Mouse (Mus musculus): ENCODE data around the gene Tgm1.

Gene Tgm1

DNA sequence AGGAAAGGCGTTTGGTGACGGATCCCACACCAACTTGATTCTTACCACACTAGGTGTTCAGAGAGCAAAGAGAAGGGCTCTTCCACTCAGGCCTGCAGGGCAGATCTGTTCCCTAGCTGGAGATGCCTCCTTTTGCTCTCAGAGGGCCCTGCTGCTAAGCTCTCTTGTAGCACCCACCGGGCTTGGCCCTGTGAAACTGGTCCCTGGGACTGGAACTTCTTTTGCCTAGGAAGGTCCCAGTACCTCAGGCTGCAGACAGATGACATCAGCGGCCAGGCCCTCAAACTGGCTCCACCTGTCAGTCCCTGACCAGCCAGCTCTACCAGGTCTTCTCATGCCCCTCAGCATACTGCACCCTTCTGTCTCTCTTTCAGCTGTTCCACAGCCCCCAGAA is at the start of gene Tgm1:
TSS of gene Tgm1 (minus strand) at position 198 of the 394 bp plus-strand sequence.
- DNase-seq, result no peak

DNA sequence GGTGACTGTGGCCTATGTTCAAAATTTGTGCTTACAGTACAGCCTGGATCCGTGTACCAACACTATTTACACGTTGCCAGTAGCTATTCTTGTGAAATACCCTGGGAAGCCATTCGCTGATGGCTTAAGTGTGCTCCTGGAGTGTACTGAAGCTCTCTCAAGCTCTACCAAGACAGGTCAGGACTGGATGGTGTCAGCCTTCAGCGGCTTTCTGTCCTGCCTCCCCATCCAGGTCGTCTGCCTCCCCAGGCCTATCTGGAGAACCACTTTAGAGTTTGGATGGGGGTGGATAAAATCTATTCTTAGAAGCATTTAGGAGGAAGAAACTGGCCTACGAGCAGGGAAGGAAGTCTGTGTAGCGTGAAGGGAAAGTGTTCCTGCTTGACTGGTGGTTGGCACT is 49.4 kb upstream of the Tgm1 start:
- peak; percentile 77 for DNase-seq

DNA sequence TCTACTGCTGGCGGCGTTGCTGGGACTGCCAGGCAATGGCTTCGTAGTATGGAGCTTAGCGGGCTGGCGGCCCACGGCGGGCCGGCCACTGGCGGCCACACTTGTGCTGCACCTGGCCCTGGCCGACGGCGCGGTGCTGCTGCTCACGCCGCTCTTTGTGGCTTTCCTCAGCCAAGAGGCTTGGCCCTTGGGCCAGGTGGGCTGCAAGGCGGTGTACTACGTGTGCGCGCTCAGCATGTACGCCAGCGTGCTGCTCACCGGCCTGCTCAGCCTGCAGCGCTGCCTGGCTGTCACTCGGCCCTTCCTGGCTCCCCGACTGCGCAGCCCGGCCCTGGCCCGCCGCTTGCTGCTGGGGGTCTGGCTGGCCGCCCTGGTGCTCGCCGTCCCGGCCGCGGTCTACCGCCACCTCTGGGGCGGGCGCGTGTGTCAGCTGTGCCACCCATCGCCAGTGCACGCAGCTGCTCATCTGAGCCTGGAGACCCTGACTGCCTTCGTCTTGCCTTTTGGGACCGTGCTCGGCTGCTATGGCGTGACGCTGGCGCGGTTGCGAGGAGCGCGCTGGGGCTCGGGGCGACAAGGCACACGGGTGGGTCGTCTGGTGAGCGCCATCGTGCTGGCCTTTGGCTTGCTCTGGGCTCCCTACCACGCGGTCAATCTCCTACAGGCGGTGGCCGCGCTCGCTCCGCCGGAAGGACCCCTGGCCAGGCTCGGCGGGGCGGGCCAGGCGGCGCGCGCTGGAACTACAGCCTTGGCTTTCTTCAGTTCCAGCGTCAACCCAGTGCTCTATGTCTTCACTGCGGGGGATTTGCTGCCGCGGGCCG is 48.5 kb upstream of the Tgm1 start:
- DNase-seq, result no peak

DNA sequence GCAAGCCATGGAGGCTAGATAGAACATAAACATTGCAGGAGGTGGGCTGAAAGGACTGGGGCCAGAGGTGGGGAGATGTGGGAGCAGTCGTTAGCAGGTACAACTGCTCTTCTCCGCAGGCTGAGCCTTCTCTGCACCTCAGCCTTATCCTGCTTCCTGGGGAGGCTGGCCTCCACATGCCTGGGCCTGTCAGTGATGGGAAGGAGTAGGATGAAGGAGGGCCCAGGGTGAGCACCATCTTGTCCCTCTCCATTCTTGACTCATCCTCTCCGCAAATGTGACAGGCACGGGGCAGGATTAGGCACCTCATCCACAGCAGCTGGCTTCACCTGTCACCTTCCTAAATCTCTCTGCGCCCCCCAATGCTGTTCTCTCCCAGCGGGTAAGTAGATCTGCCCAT is 47.4 kb upstream of the Tgm1 start, which contains the start of gene Ltb4r2:
TSS of gene Ltb4r2 (plus strand) at position 266 of the 400 bp plus-strand sequence.
- no peak for DNase-seq

- peak; percentile 95 for DNase-seq
Observed at GRCm38 (mm10) chr14:55760156-55760555, 46.4 kb upstream of the Tgm1 start.

DNA sequence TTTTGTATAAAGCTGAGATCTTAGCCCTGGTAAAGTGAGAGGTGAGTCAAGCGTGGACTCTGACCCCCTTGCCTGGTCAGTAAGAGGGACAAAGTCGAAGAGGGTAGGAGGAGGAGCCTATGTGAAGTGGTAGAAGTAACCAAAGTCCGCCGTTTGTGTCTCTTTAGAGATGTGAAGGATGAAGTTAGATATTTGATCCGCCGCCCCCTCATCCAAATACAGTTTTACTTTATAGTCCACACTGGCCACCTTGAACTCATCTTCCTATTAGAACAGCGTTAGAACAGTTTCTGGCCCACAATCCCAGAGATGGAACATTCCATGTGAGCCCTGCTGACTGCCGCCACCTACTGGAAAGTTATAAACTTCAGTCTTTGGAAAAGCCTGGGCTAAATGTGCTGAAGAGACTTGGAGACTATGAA is 44.6 kb upstream of the Tgm1 start, which contains the start of gene Cideb:
TSS of gene Cideb (minus strand) at position 96 of the 422 bp plus-strand sequence.
- DNase-seq, result peak; percentile 75

GRCm38 (mm10) chr14:55757566-55757965 is 43.8 kb upstream of the Tgm1 start:
- no peak for DNase-seq

DNA sequence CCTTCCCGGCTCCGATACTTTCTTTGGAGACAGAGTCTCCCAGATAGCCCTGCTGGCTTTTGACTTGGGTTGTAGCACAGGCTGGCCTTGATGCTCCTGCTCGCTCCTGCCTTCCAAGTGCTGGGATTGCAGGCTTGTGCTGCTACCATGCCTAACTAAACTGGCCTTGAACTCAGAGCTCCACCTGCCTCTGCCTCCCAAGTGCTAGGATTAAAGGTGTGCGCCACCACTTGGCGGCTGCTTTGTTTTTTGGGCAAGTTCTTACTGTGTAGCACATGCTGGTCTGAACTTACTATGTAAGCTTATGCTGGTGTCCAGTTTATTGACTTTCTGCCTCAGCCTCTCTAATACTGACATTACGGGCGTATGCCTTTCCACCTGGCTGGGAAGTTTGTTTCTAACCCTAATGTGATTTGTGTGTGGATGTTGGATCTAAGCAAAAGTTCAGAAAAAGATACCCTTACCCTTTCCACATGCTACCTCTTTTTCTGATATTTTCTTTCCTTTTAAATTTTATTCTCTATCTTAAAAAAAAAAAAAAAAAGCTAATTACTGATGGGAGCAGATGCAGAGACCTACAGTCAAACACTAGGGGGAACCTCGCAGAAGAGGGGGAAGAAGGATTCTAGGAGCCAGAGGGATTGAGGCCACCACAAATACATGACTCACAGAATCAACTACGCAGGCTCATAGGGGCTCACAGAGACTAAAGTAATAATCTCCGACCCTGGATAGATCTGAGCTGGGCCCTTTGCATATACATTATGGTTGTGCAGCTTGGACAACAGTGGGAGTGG is 33.5 kb upstream of the Tgm1 start:
- no peak for DNase-seq

- DNase-seq, result no peak
Observed at GRCm38 (mm10) chr14:55745861-55746237, 32.1 kb upstream of the Tgm1 start.

DNA sequence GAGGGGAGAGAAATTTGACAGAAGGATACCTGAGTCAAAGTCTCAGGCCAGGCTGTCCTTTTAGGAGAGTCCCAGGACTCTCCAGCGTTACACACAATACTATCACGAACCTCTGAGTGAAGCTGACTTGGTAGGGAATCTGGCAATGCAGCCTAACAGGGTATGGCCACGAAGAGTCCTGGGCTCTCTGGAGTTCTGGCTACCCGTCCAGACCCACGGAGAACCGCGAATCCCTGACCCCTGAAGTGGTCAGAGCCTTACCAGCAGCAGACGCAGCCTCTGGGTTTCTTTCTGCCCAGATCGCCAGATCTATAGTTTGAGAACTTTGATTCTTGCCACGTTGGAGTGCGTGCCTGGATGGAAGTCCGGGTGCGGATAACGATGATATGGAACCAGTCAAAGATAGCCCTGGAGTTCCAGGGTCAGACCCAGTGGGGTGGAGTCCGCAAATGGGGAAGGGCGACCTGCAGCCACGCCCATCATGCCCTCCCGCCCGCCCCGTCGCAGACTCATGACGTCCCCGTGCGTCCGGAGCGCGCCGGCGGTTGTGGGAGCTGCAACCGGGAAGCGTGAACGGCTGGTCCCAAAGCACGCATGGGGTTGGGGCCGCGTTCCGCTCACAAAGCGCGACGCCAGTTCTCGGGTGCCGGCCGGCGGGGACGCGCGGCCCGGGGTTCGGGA is 31.6 kb upstream of the Tgm1 start, which contains the start of the genes Dhrs1 and Nop9:
TSS of gene Dhrs1 (minus strand) at position 511 of the 681 bp plus-strand sequence.
TSS of gene Nop9 (plus strand) at position 514 of the 681 bp plus-strand sequence.
- peak; percentile 88 for DNase-seq

GRCm38 (mm10) chr14:55743711-55744110 is 30.0 kb upstream of the Tgm1 start:
- peak; percentile 93 for DNase-seq

DNA sequence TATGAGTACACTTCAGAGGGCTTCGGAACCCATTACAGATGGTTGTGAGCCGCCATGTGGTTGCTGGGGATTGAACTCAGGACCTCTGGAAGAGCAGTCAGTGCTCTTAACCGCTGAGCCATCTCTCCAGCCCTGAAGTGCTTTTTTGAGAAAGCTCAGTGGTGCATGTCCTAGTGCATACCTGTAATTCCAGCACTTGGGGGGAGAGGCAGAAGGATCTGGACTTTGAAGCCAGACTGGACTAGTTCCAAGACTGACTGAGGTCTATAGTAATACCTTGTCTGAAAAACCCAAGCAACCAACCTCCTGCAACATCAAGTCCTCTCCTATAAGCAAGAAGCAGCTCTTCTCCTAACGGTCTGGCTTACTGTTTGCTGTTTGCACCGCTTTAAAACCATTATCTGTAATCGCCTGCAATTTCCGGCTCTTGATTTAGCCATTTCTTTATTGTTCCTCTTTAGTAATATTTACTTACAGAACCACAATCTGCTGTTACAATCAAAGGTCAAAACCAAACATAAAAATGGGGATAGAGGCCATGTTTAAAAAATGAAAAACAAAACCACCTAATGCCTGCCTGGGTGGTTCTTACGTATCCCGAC is 23.5 kb upstream of the Tgm1 start:
- DNase-seq, result no peak

GRCm38 (mm10) chr14:55735758-55736157 is 22.0 kb upstream of the Tgm1 start:
- no peak for DNase-seq

- DNase-seq, result no peak
Observed at GRCm38 (mm10) chr14:55735334-55735733, 21.6 kb upstream of the Tgm1 start.

GRCm38 (mm10) chr14:55734869-55735268 is 21.1 kb upstream of the Tgm1 start:
- DNase-seq, result no peak

- DNase-seq, result no peak
Observed at GRCm38 (mm10) chr14:55733889-55734288, 20.2 kb upstream of the Tgm1 start.

DNA sequence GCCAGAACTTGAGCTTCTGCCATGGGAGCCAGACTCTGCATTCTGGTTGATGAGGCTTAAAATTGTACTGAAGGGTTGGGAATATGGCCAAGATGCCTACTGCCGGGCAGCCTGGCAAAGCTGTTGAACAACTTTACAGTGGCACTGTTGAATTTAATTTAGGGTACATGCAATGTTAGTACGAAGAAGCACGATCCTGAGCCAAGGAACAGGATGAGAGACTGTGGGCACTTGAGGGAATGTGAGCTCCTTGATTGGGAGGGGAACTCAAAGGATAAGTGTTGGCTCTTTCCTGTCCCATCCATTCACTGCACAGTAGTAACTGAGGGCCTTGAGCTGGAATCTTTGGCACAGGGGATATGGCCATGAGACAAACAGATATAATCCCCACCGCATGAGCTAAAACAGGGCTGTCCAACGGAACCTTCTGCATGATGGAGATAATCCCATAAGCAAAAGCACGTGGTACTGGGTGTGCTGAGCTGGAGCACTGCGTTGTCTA is 16.9 kb upstream of the Tgm1 start:
- DNase-seq, result no peak

- DNase-seq, result no peak
Observed at GRCm38 (mm10) chr14:55730116-55730515, 16.4 kb upstream of the Tgm1 start.

DNA sequence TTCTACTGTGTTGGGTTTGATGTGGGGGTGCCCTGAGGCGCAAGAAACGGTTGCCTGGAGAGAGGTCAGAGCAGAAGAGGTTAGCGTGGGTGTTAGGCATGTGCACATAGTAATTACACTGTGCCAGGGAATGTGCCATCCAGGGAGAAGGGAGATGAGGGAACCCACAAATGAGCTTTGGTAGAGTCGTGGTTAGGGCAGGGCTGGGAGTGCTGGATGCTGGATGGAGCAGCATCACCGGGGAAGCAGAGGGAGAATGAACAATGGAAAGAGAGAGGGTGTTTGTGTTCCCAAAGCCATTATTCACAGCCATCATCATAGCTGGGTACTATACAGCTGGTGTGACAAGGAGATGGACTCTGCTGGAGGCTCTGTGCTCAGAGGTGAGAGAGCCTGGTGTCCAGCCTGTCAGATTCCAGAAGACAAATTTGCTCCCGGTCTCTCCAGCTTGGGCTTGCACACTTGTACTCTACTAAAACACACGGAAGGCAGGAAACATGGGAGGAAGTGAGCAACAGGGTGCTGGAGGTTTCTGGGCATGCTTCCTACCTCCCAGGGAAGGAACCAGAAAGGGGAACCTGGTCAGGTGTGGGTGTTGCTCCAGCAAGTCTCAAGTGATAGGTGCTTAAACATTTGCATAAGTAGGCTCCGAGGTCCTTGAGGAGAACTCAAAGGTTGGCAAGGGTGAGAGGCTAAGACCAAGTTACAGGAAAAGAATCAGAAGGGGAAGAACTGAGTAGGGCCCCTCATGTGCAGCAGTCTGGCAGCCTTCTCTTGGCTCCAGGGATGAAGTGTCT is 14.4 kb upstream of the Tgm1 start:
- DNase-seq, result peak; percentile 51

DNA sequence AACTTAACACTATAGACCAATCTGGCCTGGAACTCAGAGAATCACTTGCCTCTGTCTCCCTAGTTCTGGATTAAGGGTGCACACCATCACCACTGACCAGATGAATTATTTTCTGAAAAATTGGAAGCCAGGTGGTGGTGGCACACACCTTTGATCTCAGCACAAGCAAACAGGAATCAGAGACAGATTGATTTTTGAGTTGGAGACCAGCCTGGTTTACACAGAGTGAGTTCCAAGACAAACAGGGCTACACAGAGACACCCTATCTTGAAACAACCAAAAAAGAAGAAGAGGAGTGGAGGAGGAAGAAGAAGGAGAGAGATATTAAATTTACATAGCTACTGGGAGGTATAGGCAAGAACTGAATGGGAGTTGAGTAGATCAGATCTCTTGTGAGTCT is 12.5 kb upstream of the Tgm1 start:
- DNase-seq, result no peak

- peak; percentile 83 for DNase-seq
Observed at GRCm38 (mm10) chr14:55724411-55724871, 10.7 kb upstream of the Tgm1 start.

Measured in lung, postnatal 36 days (tissue).